Comparison of ENCODE assay signal across 18 mouse cellular contexts in the genomic region with DNA sequence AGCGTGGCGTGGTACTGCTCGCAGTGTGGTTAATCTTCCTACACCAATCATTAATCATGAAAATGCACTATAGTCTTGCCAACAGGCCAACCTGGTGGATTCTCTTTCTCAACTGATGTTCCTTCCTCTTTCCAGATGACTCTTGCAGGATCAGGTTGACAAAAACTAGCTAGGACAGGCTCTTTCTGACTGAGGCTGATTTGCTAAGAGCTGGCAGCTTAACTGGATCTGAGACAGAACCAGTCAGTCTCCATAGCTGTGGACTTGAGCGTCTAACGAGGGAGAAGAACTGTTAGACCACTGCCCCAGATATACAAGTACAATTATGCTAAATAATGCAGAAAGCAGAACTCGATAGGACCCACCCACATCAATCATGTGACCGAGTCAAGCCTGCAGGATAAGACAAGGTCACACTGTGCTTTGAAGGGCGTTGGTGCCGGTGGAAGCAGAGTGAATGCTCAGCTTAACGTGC. TPM values are rescaled to one million over a fixed set of nuclear protein-coding genes. Genes with fewer than 3 reads are reported as not detected.
DNase-seq lines count a peak whose midpoint lies in the region; ATAC-seq and TF ChIP-seq lines count a peak whose summit lies in the region.
"Had no signal": no experiment of that assay in that cellular context is flagged by ENCODE, and none has a peak within 500 bp of the region (broad histone marks: within the 10 kb centered on the region; RNA-seq: fewer than 3 reads in every experiment).

No protein-coding gene starts in this region.

- TF ChIP-seq POLR2A in kidney, adult 2 months (IDR thresholded peaks at IDR 0.05; ENCODE audit: low read depth, low read length): no peak

- H3K9me3 ChIP-seq in kidney, embryonic 14.5 days (ENCODE audit: control insufficient read depth, low read length): no peaks in the 10 kb centered on the region
- H3K9me3 ChIP-seq: midbrain, embryonic 15.5 days; neural tube, embryonic 15.5 days had no signal

- H3K36me3 ChIP-seq in kidney, adult 2 months (ENCODE audit: control insufficient read depth, insufficient read depth, low read length): no peaks in the 10 kb centered on the region
- H3K36me3 ChIP-seq in kidney, embryonic 14.5 days (ENCODE audit: control insufficient read depth, insufficient read depth, low read length): no peaks in the 10 kb centered on the region
- H3K36me3 ChIP-seq: midbrain, embryonic 15.5 days; neural tube, embryonic 15.5 days had no signal

- WGBS in kidney, adult 2 months: 53% methylated on average over 10 of the region's 10 CpGs
- WGBS in kidney, embryonic 14.5 days: 74% methylated on average over 10 of the region's 10 CpGs

- TF ChIP-seq CTCF in kidney, adult 2 months (conservative IDR thresholded peaks at IDR 0.05; ENCODE audit: insufficient read depth, insufficient read length, low read depth, low read length): no peak

- no peak for ATAC-seq in kidney, embryonic 14.5 days (ENCODE audit: low FRiP score, low TSS enrichment)
- peak; percentile 72 for ATAC-seq in megakaryocyte-erythroid progenitor cell, adult 5-6 weeks (replicated peaks; ENCODE audit: low FRiP score, low TSS enrichment, poor library complexity, severe bottlenecking)
- ATAC-seq: lung, postnatal 0 days; midbrain, embryonic 15.5 days had no signal

- no peaks in the 10 kb centered on the region for H3K27me3 ChIP-seq in kidney, adult 2 months (replicated peaks; ENCODE audit: control insufficient read depth, insufficient read depth, low read length)
- no peaks in the 10 kb centered on the region for H3K27me3 ChIP-seq in kidney, embryonic 14.5 days (ENCODE audit: control insufficient read depth, insufficient read depth, low read length)
- H3K27me3 ChIP-seq: midbrain, embryonic 15.5 days; neural tube, embryonic 15.5 days had no signal

- DNase-seq in kidney, adult 2 months: peak; percentile 47
- DNase-seq in ES-CJ7 (ENCODE audit: low read depth, low spot score): peak; percentile 66
- DNase-seq in layer of hippocampus, adult 9-11 months: no peak
- DNase-seq in layer of hippocampus, adult 18-20 months (ENCODE audit: low spot score in 2 of 2): no peak
- DNase-seq in urinary bladder, postnatal 14 days (ENCODE audit: low spot score): no peak
- DNase-seq: cerebellum, adult 18-20 months; gastrocnemius, postnatal 36 days; heart, postnatal 36 days had no signal

- no peak overlapping the region for H3K4me3 ChIP-seq in kidney, adult 2 months (ENCODE audit: insufficient read depth, low read depth, low read length)
- H3K4me3 ChIP-seq in kidney, embryonic 14.5 days (ENCODE audit: low read length): no peak overlapping the region
- no peak overlapping the region for H3K4me3 ChIP-seq in brown adipose tissue, adult 24 weeks (ENCODE audit: insufficient read depth, low read depth, low read length)
- H3K4me3 ChIP-seq: midbrain, embryonic 15.5 days; neural tube, embryonic 15.5 days had no signal

- no peak overlapping the region for H3K9ac ChIP-seq in kidney, embryonic 14.5 days (ENCODE audit: low read depth, low read length)
- H3K9ac ChIP-seq: midbrain, embryonic 15.5 days; neural tube, embryonic 15.5 days had no signal

- no peak overlapping the region for H3K27ac ChIP-seq in kidney, adult 2 months (ENCODE audit: insufficient read depth, low read depth, low read length)
- H3K27ac ChIP-seq in kidney, embryonic 14.5 days (ENCODE audit: low read depth, low read length): no peak overlapping the region
- H3K27ac ChIP-seq in brown adipose tissue, adult 24 weeks (replicated peaks; ENCODE audit: low read depth, low read length): peak overlapping the region; percentile 57
- H3K27ac ChIP-seq: kidney, postnatal 0 days; midbrain, embryonic 15.5 days; neural tube, embryonic 15.5 days had no signal

- H3K4me2 ChIP-seq in kidney, embryonic 14.5 days (replicated peaks; ENCODE audit: low read depth, low read length): no peak overlapping the region
- H3K4me2 ChIP-seq: midbrain, embryonic 15.5 days; neural tube, embryonic 15.5 days had no signal

- H3K4me1 ChIP-seq in kidney, adult 2 months (ENCODE audit: control insufficient read depth, insufficient read depth, low read length): peaks cover 5% of the 10 kb centered on the region; the same call in 1 of the 2 replicates
- no peaks in the 10 kb centered on the region for H3K4me1 ChIP-seq in kidney, embryonic 14.5 days (ENCODE audit: control insufficient read depth, insufficient read depth, low read length)
- no peaks in the 10 kb centered on the region for H3K4me1 ChIP-seq in brown adipose tissue, adult 24 weeks (ENCODE audit: control insufficient read depth, insufficient read depth, insufficient read length, low read length)
- H3K4me1 ChIP-seq: midbrain, embryonic 15.5 days; neural tube, embryonic 15.5 days had no signal

RNA-seq across cellular contexts. Expression of a gene that starts 3.0 kb away (rescaled TPM):
- 0.16 and 0.39 TPM in 2 replicates for polyA plus RNA-seq in kidney, adult 2 months (2012; rRNA removed)
- polyA plus RNA-seq in kidney, embryonic 14.5 days (2014; fragmentation: Nextera tagmentation; extraction: Ambion mirVana): not detected in 2 replicates
- polyA plus RNA-seq in brown adipose tissue, adult 24 weeks (2012; ENCODE audit: insufficient read depth, insufficient read length, missing spikeins): not detected in 2 replicates
- total RNA-seq in megakaryocyte-erythroid progenitor cell, adult 5-6 weeks (2014; fragmentation: Nextera tagmentation): not detected in 2 replicates
- total RNA-seq in megakaryocyte-erythroid progenitor cell, adult 5-6 weeks (2017): not detected in 2 replicates
- total RNA-seq in layer of hippocampus, adult 18-20 months (2021): not detected
- total RNA-seq: gastrocnemius, postnatal 36 days; heart, postnatal 36 days; left cerebral cortex, adult 18-20 months had no signal
- polyA plus RNA-seq: kidney, postnatal 0 days; limb, embryonic 14.5 days; midbrain, embryonic 15.5 days; neural tube, embryonic 15.5 days; stomach, embryonic 14.5 days had no signal

RNA-seq across cellular contexts. Expression of a gene that starts 20.9 kb away (rescaled TPM):
- polyA plus RNA-seq in kidney, adult 2 months (2012; rRNA removed): 0.94 and 1.1 TPM in 2 replicates
- polyA plus RNA-seq in kidney, embryonic 14.5 days (2014; fragmentation: Nextera tagmentation; extraction: Ambion mirVana): 0.42 and 0.96 TPM in 2 replicates
- 1.5 TPM in 1 of 2 replicates, not detected in the other for polyA plus RNA-seq in brown adipose tissue, adult 24 weeks (2012; ENCODE audit: insufficient read depth, insufficient read length, missing spikeins)
- total RNA-seq in megakaryocyte-erythroid progenitor cell, adult 5-6 weeks (2014; fragmentation: Nextera tagmentation): not detected in 2 replicates
- not detected in 2 replicates for total RNA-seq in megakaryocyte-erythroid progenitor cell, adult 5-6 weeks (2017)
- total RNA-seq in layer of hippocampus, adult 18-20 months (2021): 1 to 10 TPM; 1.4 to 2.4 TPM

RNA-seq across cellular contexts. Expression of a gene that starts 31.7 kb away (rescaled TPM):
- polyA plus RNA-seq in kidney, adult 2 months (2012; rRNA removed): 0.25 and 0.65 TPM in 2 replicates
- 0.73 and 1.0 TPM in 2 replicates for polyA plus RNA-seq in kidney, embryonic 14.5 days (2014; fragmentation: Nextera tagmentation; extraction: Ambion mirVana)
- polyA plus RNA-seq in brown adipose tissue, adult 24 weeks (2012; ENCODE audit: insufficient read depth, insufficient read length, missing spikeins): 0.28 TPM in 1 of 2 replicates, not detected in the other
- not detected in 2 replicates for total RNA-seq in megakaryocyte-erythroid progenitor cell, adult 5-6 weeks (2014; fragmentation: Nextera tagmentation)
- 1.3 TPM in 1 of 2 replicates, not detected in the other for total RNA-seq in megakaryocyte-erythroid progenitor cell, adult 5-6 weeks (2017)
- 1 to 10 TPM; 6.7 to 7.2 TPM for total RNA-seq in layer of hippocampus, adult 18-20 months (2021)

Comparison
In these comparisons a context has a peak if more than half of its experiments do, and no peak if none do; other contexts are left out.
1. DNase-seq: peak in kidney, adult 2 months (single experiment) and ES-CJ7 (single experiment); none in layer of hippocampus, adult 9-11 months (single experiment), layer of hippocampus, adult 18-20 months (0 of 2) and urinary bladder, postnatal 14 days (single experiment).